Mouse (Mus musculus): ENCODE results near the gene Mrpl30. TPM values are rescaled to one million over a fixed set of nuclear protein-coding genes. Genes with fewer than 3 reads are reported as not detected.

Gene Mrpl30
- polyA plus RNA-seq, 1 experiment from 2014 or later, result 247 TPM

DNA sequence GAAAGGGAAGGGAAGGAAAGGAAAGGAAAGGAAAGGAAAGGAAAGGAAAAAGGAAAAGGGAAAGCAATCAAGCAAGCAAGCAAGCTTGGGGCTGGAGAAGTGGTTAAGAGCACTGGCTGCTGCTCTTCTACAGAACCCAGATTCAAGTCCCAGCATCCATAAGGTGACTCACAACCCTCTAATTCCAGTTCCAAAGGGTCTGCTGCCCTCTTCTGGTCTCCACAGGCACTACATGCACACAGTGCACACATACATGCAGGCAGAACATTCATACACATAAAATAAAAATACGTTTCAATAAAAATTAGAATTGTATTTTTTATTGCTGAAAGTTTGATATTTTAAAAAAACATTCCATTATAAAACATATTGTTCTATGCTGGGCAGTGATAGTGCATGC is 23.2 kb upstream of the Mrpl30 start:
- no peak overlapping the region for H3K4me3 ChIP-seq (ENCODE audit: low read depth, low read length)
- TF ChIP-seq CTCF (IDR thresholded peaks at IDR 0.05; ENCODE audit: low read depth), result peak; percentile 68
- no peak overlapping the region for H3K4me2 ChIP-seq
- no peaks in the 10 kb centered on the region for H3K27me3 ChIP-seq (ENCODE audit: insufficient read depth, low read length)
- no peak overlapping the region for H3K27ac ChIP-seq (ENCODE audit: low read depth)
- ATAC-seq (ENCODE audit: insufficient read depth) (no peak), DNase-seq (peak; percentile 57)
- no peaks in the 10 kb centered on the region for H3K36me3 ChIP-seq (ENCODE audit: insufficient read depth)
- H3K4me1 ChIP-seq (ENCODE audit: insufficient read depth), result no peaks in the 10 kb centered on the region
- no peaks in the 10 kb centered on the region for H3K9me3 ChIP-seq (ENCODE audit: low read depth, low read length)
- WGBS, result 79% methylated on average over 1 of the region's 1 CpGs
- no peak overlapping the region for H3K9ac ChIP-seq

DNA sequence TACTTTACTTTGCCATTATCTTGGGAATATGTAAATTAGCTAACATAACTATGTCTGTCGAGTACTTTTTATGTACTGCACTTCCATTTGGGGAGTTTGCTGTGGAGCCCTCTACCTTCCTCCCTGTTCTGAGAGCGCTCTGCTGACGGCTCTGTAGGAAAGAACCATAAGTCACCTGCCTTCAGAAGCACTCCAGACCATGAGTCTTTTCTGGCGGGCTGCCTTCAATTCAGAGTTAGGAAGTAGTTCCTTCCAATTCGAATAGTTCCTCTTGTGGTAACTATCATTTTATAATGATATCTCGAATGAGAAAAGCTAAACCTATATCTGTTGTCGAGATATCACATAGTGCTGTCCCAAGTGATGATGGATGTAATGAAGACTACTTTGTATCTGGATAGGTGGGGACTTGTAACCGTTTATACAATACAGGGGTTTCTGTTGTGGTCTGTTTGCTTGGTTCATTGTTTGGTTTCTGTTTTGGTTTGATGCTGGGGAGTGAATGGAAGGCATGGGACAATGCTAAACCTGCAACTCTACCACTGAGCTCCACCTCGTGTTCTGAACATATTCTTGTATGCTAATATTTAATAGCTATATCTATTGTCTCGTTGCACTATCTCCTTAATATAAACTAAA is 22.5 kb upstream of the Mrpl30 start:
- Histone ChIP-seq H3K36me3 (ENCODE audit: insufficient read depth) (no peaks in the 10 kb centered on the region), H3K4me2 (no peak overlapping the region), H3K4me3 (ENCODE audit: low read depth, low read length) (no peak overlapping the region), H3K9me3 (ENCODE audit: low read depth, low read length) (no peaks in the 10 kb centered on the region), H3K27ac (ENCODE audit: low read depth) (no peak overlapping the region), H3K9ac (no peak overlapping the region), H3K4me1 (ENCODE audit: insufficient read depth) (no peaks in the 10 kb centered on the region), H3K27me3 (ENCODE audit: insufficient read depth, low read length) (no peaks in the 10 kb centered on the region)
- ATAC-seq (ENCODE audit: insufficient read depth) (no peak), DNase-seq (no peak)
- no peak for TF ChIP-seq CTCF (IDR thresholded peaks at IDR 0.05; ENCODE audit: low read depth)
- WGBS, result 64% methylated on average over 10 of the region's 10 CpGs

DNA sequence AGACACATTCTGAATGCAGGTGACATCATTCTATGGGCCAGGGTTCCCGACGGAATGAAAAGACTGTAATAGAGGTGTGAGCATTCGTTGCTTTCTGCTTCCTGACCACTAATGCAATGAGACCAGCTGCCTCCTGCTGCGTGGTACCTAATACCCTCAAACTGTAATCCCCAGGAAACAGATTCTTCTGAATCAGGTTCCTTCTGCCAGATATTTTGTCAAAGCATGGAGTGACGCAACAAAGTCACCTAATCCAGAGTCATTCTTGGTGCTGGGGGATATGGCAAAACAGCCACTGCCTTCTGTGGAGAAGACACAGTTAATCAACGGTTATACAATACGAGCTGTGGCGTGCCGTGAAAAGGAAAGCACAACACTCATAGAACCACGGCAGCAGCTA is 21.6 kb upstream of the Mrpl30 start:
- Histone ChIP-seq H3K4me2 (no peak overlapping the region), H3K4me3 (ENCODE audit: low read depth, low read length) (no peak overlapping the region), H3K9me3 (ENCODE audit: low read depth, low read length) (no peaks in the 10 kb centered on the region), H3K36me3 (ENCODE audit: insufficient read depth) (no peaks in the 10 kb centered on the region), H3K9ac (no peak overlapping the region), H3K27ac (ENCODE audit: low read depth) (no peak overlapping the region), H3K27me3 (ENCODE audit: insufficient read depth, low read length) (no peaks in the 10 kb centered on the region), H3K4me1 (ENCODE audit: insufficient read depth) (no peaks in the 10 kb centered on the region)
- TF ChIP-seq CTCF (IDR thresholded peaks at IDR 0.05; ENCODE audit: low read depth), result no peak
- WGBS, result 62% methylated on average over 10 of the region's 10 CpGs
- DNase-seq, result no peak
- ATAC-seq (ENCODE audit: insufficient read depth), result no peak

DNA sequence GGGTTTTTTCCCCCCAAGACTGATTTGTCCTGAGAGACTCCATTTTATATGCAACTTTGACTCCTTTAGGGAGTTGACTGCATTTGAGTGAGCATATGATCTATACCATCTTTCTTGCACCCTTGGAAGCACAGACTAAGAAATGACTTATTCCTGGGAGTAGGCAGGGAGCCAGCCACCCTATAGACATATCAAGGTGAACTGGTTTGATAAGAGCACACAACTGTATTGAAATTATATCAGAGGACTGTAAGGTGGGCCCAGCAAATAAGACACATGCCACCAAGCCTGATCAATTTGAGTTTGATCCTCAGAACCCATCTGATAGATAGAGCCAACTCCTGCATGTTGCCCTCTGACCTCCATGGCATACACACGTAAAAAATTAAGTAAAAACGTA is 20.9 kb upstream of the Mrpl30 start:
- H3K9me3 ChIP-seq (ENCODE audit: low read depth, low read length), result no peaks in the 10 kb centered on the region
- H3K9ac ChIP-seq, result no peak overlapping the region
- no peak overlapping the region for H3K27ac ChIP-seq (ENCODE audit: low read depth)
- no peaks in the 10 kb centered on the region for H3K27me3 ChIP-seq (ENCODE audit: insufficient read depth, low read length)
- ATAC-seq (ENCODE audit: insufficient read depth), result no peak
- H3K4me1 ChIP-seq (ENCODE audit: insufficient read depth), result no peaks in the 10 kb centered on the region
- H3K4me3 ChIP-seq (ENCODE audit: low read depth, low read length), result no peak overlapping the region
- no peaks in the 10 kb centered on the region for H3K36me3 ChIP-seq (ENCODE audit: insufficient read depth)
- TF ChIP-seq CTCF (IDR thresholded peaks at IDR 0.05; ENCODE audit: low read depth), result no peak
- DNase-seq, result no peak
- WGBS, result 42% methylated on average over 2 of the region's 2 CpGs
- no peak overlapping the region for H3K4me2 ChIP-seq

DNA sequence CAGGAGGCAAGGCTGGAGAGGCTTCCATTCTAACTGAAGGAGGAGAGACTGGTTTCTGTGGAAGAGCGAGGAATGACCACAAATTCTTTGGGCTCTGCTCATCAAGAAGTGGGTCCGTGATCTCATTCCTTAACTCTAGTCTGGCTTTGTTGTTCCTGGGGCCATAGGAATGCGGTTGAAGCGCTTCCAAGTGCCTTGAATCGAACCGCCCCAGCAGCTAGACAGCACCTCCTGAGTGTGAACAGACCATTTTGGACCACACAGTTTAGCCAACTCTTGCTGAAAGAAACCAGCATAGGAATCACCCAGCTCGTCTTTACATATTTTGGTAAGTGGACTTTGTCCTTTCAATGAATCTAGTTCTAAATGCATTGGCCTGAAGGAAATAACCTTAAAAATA is 18.6 kb upstream of the Mrpl30 start, which contains the start of gene Lipt1:
Lipt1 (plus strand) TSS at position 35 of the 400 bp plus-strand sequence.
- DNase-seq (no peak), ATAC-seq (ENCODE audit: insufficient read depth) (peak; percentile 78)
- peak within 1 kb of the TSS; percentile 65 for H3K4me2 ChIP-seq
- H3K9me3 ChIP-seq (ENCODE audit: low read depth, low read length), result peaks cover 4% of the 10 kb centered on the region; the same call in 1 of the 2 replicates
- 5% methylated on average over 7 of the region's 7 CpGs for WGBS
- no peaks in the 10 kb centered on the region for H3K27me3 ChIP-seq (ENCODE audit: insufficient read depth, low read length)
- H3K27ac ChIP-seq (ENCODE audit: low read depth), result peak within 1 kb of the TSS; percentile 84
- peak within 1 kb of the TSS; percentile 56 for H3K9ac ChIP-seq
- no peaks in the 10 kb centered on the region for H3K4me1 ChIP-seq (ENCODE audit: insufficient read depth)
- TF ChIP-seq CTCF (IDR thresholded peaks at IDR 0.05; ENCODE audit: low read depth), result no peak
- H3K4me3 ChIP-seq (ENCODE audit: low read depth, low read length), result peak within 1 kb of the TSS; percentile 46
- H3K36me3 ChIP-seq (ENCODE audit: insufficient read depth), result peaks cover 20% of the 10 kb centered on the region; the same call in 1 of the 2 replicates

DNA sequence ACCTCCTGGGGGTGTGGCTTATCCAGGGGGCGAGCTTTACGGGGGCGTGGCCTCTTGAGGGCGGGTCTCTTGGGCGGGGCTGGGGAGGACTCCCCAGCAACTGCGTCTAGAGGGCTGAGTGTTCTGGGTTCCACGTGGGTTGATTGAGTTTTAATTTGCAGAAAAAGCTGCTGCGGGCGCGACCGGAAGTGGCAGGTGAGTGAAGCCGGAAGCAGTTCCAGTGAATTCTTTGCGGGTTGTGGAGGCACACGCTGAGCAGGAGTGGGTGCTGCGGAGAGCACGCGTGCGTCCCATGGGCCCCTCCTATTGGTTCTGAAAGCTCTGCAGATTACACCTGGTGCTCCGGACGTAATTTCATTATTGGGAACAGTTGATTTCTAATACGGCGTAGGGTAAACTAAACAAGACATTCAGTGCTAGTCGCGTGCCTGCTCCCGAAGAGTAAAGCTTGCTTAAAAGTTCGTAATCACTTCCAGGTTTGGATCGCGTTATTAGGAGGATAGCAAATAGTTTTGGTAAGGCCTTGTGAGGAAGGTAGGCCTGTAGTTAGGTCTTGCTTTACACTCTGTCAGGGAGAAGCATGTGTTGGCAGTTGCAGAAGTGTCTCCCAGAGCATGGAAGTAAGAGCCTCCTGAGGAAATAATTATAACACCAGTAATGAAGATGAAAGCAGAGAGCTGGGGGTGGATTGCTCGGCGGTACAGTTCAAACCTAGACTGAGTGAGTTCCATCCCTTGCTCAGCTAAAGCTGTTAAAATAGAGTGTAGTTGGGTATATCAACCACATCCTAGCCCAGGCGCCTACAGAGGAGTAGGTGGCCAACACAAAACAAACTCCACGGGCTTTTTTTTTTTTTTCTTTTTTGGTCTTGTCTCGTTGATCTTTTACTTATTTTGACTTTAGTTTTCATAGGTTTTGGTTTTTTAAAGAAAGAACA is 17.9 kb upstream of the Mrpl30 start:
- ATAC-seq (ENCODE audit: insufficient read depth) (peak; percentile 92), DNase-seq (peak; percentile 86)
- Histone ChIP-seq H3K4me3 (ENCODE audit: low read depth, low read length) (peak overlapping the region; percentile 46), H3K4me1 (ENCODE audit: insufficient read depth) (no peaks in the 10 kb centered on the region), H3K36me3 (ENCODE audit: insufficient read depth) (peaks cover 25% of the 10 kb centered on the region; the same call in 1 of the 2 replicates), H3K9ac (peak overlapping the region; percentile 56), H3K27ac (ENCODE audit: low read depth) (peak overlapping the region; percentile 84), H3K4me2 (peak overlapping the region; percentile 65), H3K9me3 (ENCODE audit: low read depth, low read length) (peaks cover 4% of the 10 kb centered on the region; the same call in 1 of the 2 replicates), H3K27me3 (ENCODE audit: insufficient read depth, low read length) (no peaks in the 10 kb centered on the region)
- no peak for TF ChIP-seq CTCF (IDR thresholded peaks at IDR 0.05; ENCODE audit: low read depth)
- 4% methylated on average over 33 of the region's 33 CpGs for WGBS

DNA sequence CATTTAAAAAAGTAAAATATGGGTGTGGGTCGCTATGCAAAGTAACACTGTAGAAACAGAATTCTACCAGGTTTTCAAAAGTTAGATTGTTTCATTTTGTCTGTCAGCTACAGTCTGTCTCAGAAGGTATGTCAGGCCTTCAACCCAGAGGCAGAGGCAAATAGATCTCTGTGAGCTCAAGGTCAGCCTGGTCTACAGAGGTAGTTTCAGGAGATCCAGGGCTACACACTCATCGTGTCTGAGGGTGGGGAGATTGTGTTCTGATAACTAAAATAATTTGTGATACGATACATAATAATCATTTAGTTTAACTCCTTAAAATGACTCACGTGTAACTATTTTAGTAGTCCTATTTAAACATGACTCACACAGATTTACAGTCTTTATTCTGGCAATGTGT is 17.1 kb upstream of the Mrpl30 start:
- H3K27ac ChIP-seq (ENCODE audit: low read depth), result no peak overlapping the region
- peaks cover 4% of the 10 kb centered on the region; the same call in 1 of the 2 replicates for H3K9me3 ChIP-seq (ENCODE audit: low read depth, low read length)
- no peak for ATAC-seq (ENCODE audit: insufficient read depth)
- no peaks in the 10 kb centered on the region for H3K27me3 ChIP-seq (ENCODE audit: insufficient read depth, low read length)
- H3K4me1 ChIP-seq (ENCODE audit: insufficient read depth), result no peaks in the 10 kb centered on the region
- H3K36me3 ChIP-seq (ENCODE audit: insufficient read depth), result peaks cover 32% of the 10 kb centered on the region
- peak overlapping the region; percentile 65 for H3K4me2 ChIP-seq
- no peak for DNase-seq
- no peak overlapping the region for H3K9ac ChIP-seq
- TF ChIP-seq CTCF (IDR thresholded peaks at IDR 0.05; ENCODE audit: low read depth), result no peak
- H3K4me3 ChIP-seq (ENCODE audit: low read depth, low read length), result peak overlapping the region; percentile 46
- 85% methylated on average over 4 of the region's 4 CpGs for WGBS

All from lung, embryonic 14.5 days (tissue).